8 mouse cellular contexts compared by ENCODE assay signal in the genomic region with DNA sequence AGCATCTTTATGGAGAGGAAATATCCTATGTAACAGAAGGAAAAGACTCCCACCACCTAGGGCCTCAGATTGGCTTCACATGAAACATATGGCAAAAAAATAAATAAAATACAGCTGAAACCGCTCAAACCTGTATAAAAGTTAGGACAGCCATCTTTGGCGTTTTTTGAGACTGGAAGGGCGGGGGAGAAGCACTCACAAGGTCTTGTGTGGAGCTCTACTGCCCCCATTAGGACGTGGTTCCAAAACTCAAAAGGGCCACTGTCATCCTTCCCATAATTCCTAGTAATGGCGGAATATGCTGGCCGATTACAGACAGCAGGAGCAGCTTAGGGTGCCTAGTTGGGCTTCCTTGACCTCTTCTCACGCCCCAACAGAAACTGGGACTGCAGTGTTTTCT.
DNase-seq lines count a peak whose midpoint lies in the region; ATAC-seq and TF ChIP-seq lines count a peak whose summit lies in the region.

No protein-coding gene starts in this region.

- 0 out of 2 replicates have a peak, but pooled peaks have one; percentile 10 for ATAC-seq in forebrain, embryonic 16.5 days
- ATAC-seq in intestine, embryonic 14.5 days (replicated peaks; ENCODE audit: low FRiP score, low TSS enrichment, low read depth): no peak
- no peak for ATAC-seq in liver, embryonic 15.5 days (ENCODE audit: insufficient read depth)

- TF ChIP-seq POLR2A in kidney, adult 2 months (IDR thresholded peaks at IDR 0.05; ENCODE audit: low read depth, low read length): no peak

- no peak overlapping the region for H3K4me3 ChIP-seq in kidney, adult 2 months (ENCODE audit: insufficient read depth, low read depth, low read length)
- H3K4me3 ChIP-seq in forebrain, embryonic 16.5 days (replicated peaks; ENCODE audit: low read length): peak overlapping the region; percentile 16
- H3K4me3 ChIP-seq in intestine, embryonic 14.5 days (ENCODE audit: low read depth, low read length): no peak overlapping the region
- H3K4me3 ChIP-seq in liver, embryonic 15.5 days (replicated peaks): 0 out of 2 replicates have a peak overlapping the region, but pooled peaks have one; percentile 23

- H3K4me1 ChIP-seq in kidney, adult 2 months (ENCODE audit: control insufficient read depth, insufficient read depth, low read length): no peaks in the 10 kb centered on the region
- H3K4me1 ChIP-seq in forebrain, embryonic 16.5 days (replicated peaks; ENCODE audit: control insufficient read depth, insufficient read depth, low read length): no peaks in the 10 kb centered on the region
- H3K4me1 ChIP-seq in intestine, embryonic 14.5 days (replicated peaks; ENCODE audit: control insufficient read depth, insufficient read depth, low read length): no peaks in the 10 kb centered on the region
- no peaks in the 10 kb centered on the region for H3K4me1 ChIP-seq in liver, embryonic 15.5 days (replicated peaks)

- peak; percentile 88 for DNase-seq in kidney, adult 18-20 months
- DNase-seq in kidney, adult 2 months: no peak
- peak; percentile 81 for DNase-seq in ZHBTc4 (ENCODE audit: low read depth, low spot score)
- peak; percentile 84 for DNase-seq in intestine, embryonic 14.5 days (ENCODE audit: low spot score)
- peak; percentile 66 for DNase-seq in ovary, adult 18-20 months (ENCODE audit: low spot score)
- DNase-seq in T-cell, adult 2 months (ENCODE audit: low spot score): no peak

- H3K27ac ChIP-seq in kidney, adult 2 months (ENCODE audit: insufficient read depth, low read depth, low read length): no peak overlapping the region
- H3K27ac ChIP-seq in forebrain, embryonic 16.5 days (ENCODE audit: low read length): no peak overlapping the region
- H3K27ac ChIP-seq in intestine, embryonic 14.5 days (ENCODE audit: low read depth): no peak overlapping the region
- H3K27ac ChIP-seq in liver, embryonic 15.5 days (replicated peaks): no peak overlapping the region

- 83% methylated on average over 7 of the region's 7 CpGs for WGBS in kidney, adult 2 months
- WGBS in forebrain, embryonic 16.5 days: 55% methylated on average over 7 of the region's 7 CpGs
- 54% methylated on average over 7 of the region's 7 CpGs for WGBS in intestine, embryonic 14.5 days
- 55% methylated on average over 7 of the region's 7 CpGs for WGBS in liver, embryonic 15.5 days (ENCODE audit: insufficient replicate concordance)

- no peaks in the 10 kb centered on the region for H3K27me3 ChIP-seq in kidney, adult 2 months (replicated peaks; ENCODE audit: control insufficient read depth, insufficient read depth, low read length)
- H3K27me3 ChIP-seq in forebrain, embryonic 16.5 days (replicated peaks; ENCODE audit: control insufficient read depth, insufficient read depth, low read length): no peaks in the 10 kb centered on the region
- H3K27me3 ChIP-seq in intestine, embryonic 14.5 days (replicated peaks; ENCODE audit: control insufficient read depth, insufficient read depth, low read length): no peaks in the 10 kb centered on the region
- H3K27me3 ChIP-seq in liver, embryonic 15.5 days: no peaks in the 10 kb centered on the region

- no peak for TF ChIP-seq CTCF in kidney, adult 2 months (conservative IDR thresholded peaks at IDR 0.05; ENCODE audit: insufficient read depth, insufficient read length, low read depth, low read length)

- no peaks in the 10 kb centered on the region for H3K9me3 ChIP-seq in forebrain, embryonic 16.5 days (ENCODE audit: control insufficient read depth, low read length)
- no peaks in the 10 kb centered on the region for H3K9me3 ChIP-seq in intestine, embryonic 14.5 days (ENCODE audit: control insufficient read depth, low read length)
- H3K9me3 ChIP-seq in liver, embryonic 15.5 days (replicated peaks): no peaks in the 10 kb centered on the region

- H3K36me3 ChIP-seq in kidney, adult 2 months (ENCODE audit: control insufficient read depth, insufficient read depth, low read length): no peaks in the 10 kb centered on the region
- no peaks in the 10 kb centered on the region for H3K36me3 ChIP-seq in forebrain, embryonic 16.5 days (ENCODE audit: control insufficient read depth, insufficient read depth)
- no peaks in the 10 kb centered on the region for H3K36me3 ChIP-seq in intestine, embryonic 14.5 days (ENCODE audit: control insufficient read depth, insufficient read depth, low read length)
- no peaks in the 10 kb centered on the region for H3K36me3 ChIP-seq in liver, embryonic 15.5 days (replicated peaks)

- no peak overlapping the region for H3K9ac ChIP-seq in forebrain, embryonic 16.5 days (replicated peaks; ENCODE audit: low read depth, low read length)
- H3K9ac ChIP-seq in intestine, embryonic 14.5 days (ENCODE audit: low read length): no peak overlapping the region
- H3K9ac ChIP-seq in liver, embryonic 15.5 days: no peak overlapping the region

- H3K4me2 ChIP-seq in forebrain, embryonic 16.5 days (ENCODE audit: low read length): no peak overlapping the region
- no peak overlapping the region; the same call in 1 of the 2 replicates for H3K4me2 ChIP-seq in intestine, embryonic 14.5 days (ENCODE audit: low read length)
- peak overlapping the region; percentile 37; the same call in 1 of the 2 replicates for H3K4me2 ChIP-seq in liver, embryonic 15.5 days

Comparison
In these comparisons a context has a peak if more than half of its experiments do, and no peak if none do; other contexts are left out.
1. DNase-seq: peak in kidney, adult 18-20 months (single experiment), ZHBTc4 (single experiment), intestine, embryonic 14.5 days (single experiment) and ovary, adult 18-20 months (single experiment); none in kidney, adult 2 months (single experiment) and T-cell, adult 2 months (single experiment).
2. H3K4me3 ChIP-seq: peak in forebrain, embryonic 16.5 days (single experiment) and liver, embryonic 15.5 days (single experiment); none in kidney, adult 2 months (single experiment) and intestine, embryonic 14.5 days (single experiment).